8 mouse cellular contexts compared by ENCODE assay signal in genomic region chr5:139351134-139351533, GRCm38 (mm10). TPM values are rescaled to one million over a fixed set of nuclear protein-coding genes. Genes with fewer than 3 reads are reported as not detected.
DNase-seq lines count a peak whose midpoint lies in the region; ATAC-seq lines count a peak whose summit lies in the region.

TSS of gene Cox19 (minus strand) at chr5:139351418.

- ATAC-seq in erythroblast, adult 5-6 weeks (replicated peaks; ENCODE audit: low FRiP score, poor library complexity, severe bottlenecking) = no peak
- no peak for ATAC-seq in activated CD4-positive, CD25-positive, alpha-beta regulatory T cell, adult 4 months
- ATAC-seq in inflammation-experienced regulatory T-cells, adult 6 months = no peak

- no peaks in the 10 kb centered on the region for H3K27me3 ChIP-seq in erythroblast, embryonic 14.5 days (ENCODE audit: control insufficient read depth)
- H3K27me3 ChIP-seq in megakaryocyte, embryonic 14.5 days (replicated peaks) = peaks cover 32% of the 10 kb centered on the region

- DNase-seq in gastrocnemius, adult 8-10 months (ENCODE audit: low spot score in 2 of 2) = no peak
- no peak for DNase-seq in right cerebral cortex, adult 18-20 months
- no peak for DNase-seq in retina, embryonic 14.5 days (ENCODE audit: low spot score)

- no peaks in the 10 kb centered on the region for H3K36me3 ChIP-seq in erythroblast, embryonic 14.5 days (ENCODE audit: control insufficient read depth)
- no peaks in the 10 kb centered on the region for H3K36me3 ChIP-seq in megakaryocyte, embryonic 14.5 days (replicated peaks; ENCODE audit: low read length)

- no peak within 1 kb of the TSS for H3K4me3 ChIP-seq in erythroblast, embryonic 14.5 days (replicated peaks)
- H3K4me3 ChIP-seq in megakaryocyte, embryonic 14.5 days (replicated peaks) = no peak within 1 kb of the TSS

- no peaks in the 10 kb centered on the region for H3K9me3 ChIP-seq in erythroblast, embryonic 14.5 days (ENCODE audit: control insufficient read depth, low read length)
- H3K9me3 ChIP-seq in megakaryocyte, embryonic 14.5 days = no peaks in the 10 kb centered on the region

- peaks cover 78% of the 10 kb centered on the region for H3K4me1 ChIP-seq in erythroblast, embryonic 14.5 days (ENCODE audit: control insufficient read depth)
- peaks cover 68% of the 10 kb centered on the region for H3K4me1 ChIP-seq in megakaryocyte, embryonic 14.5 days

RNA-seq across cellular contexts. Expression of gene Cox19, which starts in this region (rescaled TPM):
- polyA plus RNA-seq in erythroblast, embryonic 14.5 days (2012) = 5.5 and 10.5 TPM in 2 replicates
- total RNA-seq in erythroblast, adult 5-6 weeks (2015; ENCODE audit: low replicate concordance) = 4.2 and 6.5 TPM in 2 replicates
- total RNA-seq in erythroblast, adult 5-6 weeks (2017; ENCODE audit: low replicate concordance) = 7.7 and 8.8 TPM in 2 replicates
- polyA plus RNA-seq in activated CD4-positive, CD25-positive, alpha-beta regulatory T cell, adult 4 months (2017; shearing (Covaris generic)) = 10 to 100 TPM; 62.8 to 67.6 TPM
- total RNA-seq in gastrocnemius, adult 8-10 months (2022) = 10 to 100 TPM; 46.5 to 60.3 (median 57.4) TPM
- 10 to 100 TPM; 52.5 to 66.7 (median 65.2) TPM for polyA plus RNA-seq in inflammation-experienced regulatory T-cells, adult 6 months (2017; shearing (Covaris generic))
- polyA plus RNA-seq in megakaryocyte, embryonic 14.5 days (2012; ENCODE audit: insufficient read depth, low replicate concordance) = 51.4 and 67.9 TPM in 2 replicates

Comparison
In these comparisons a context has a peak if more than half of its experiments do, and no peak if none do; other contexts are left out.
1. RNA of gene Cox19 (total RNA-seq): 46.5 to 60.3 TPM in gastrocnemius, adult 8-10 months; 4.2 to 8.8 TPM in erythroblast, adult 5-6 weeks; every median in the first group is over 4 times any median in the second.